Mouse (Mus musculus) limb, embryonic 14.5 days (tissue): Measurements from ENCODE around the gene Ushbp1. TPM values are rescaled to one million over a fixed set of nuclear protein-coding genes. Genes with fewer than 3 reads are reported as not detected.
A peak's percentile ranks its signal among the peaks of the same experiment; 100 is the strongest.

Experiments
- ATAC-seq: fragments of 200-750 bp; cut with Nextera tagmentation; 2 replicates; pipeline ENCODE4 v1.8.0; 2017; ENCODE audit warnings: low read depth, moderate number of reproducible peaks, moderate TSS enrichment; ENCODE audit not compliant: low FRiP score
- DNase-seq: peaks from one replicate; pipeline ENCODE4 v3.0.0-alpha.2; 2015; ENCODE audit warnings: low spot score
- H3K27ac ChIP-seq: fragments of 300-500 bp; sonication (generic); replicated peaks from 2 replicates; pipeline ENCODE4 v1.5.1; 2014; ENCODE audit warnings: low read depth, mild to moderate bottlenecking, low read length, moderate library complexity, mixed read lengths
- H3K27me3 ChIP-seq: fragments of 300-500 bp; sonication (generic); 2 replicates; pipeline ENCODE4 v1.6.1; 2014; ENCODE audit warnings: low read length, mixed read lengths; ENCODE audit not compliant: control insufficient read depth, insufficient read depth
- H3K36me3 ChIP-seq: fragments of 300-500 bp; sonication (generic); 2 replicates; pipeline ENCODE4 v1.6.1; 2014; ENCODE audit warnings: mild to moderate bottlenecking, low read length, moderate library complexity, mixed read lengths; ENCODE audit not compliant: control insufficient read depth, insufficient read depth
- H3K4me1 ChIP-seq: fragments of 300-500 bp; sonication (generic); 2 replicates; pipeline ENCODE4 v1.6.1; 2014; ENCODE audit warnings: antibody characterized with exemption, low read length, mixed read lengths; ENCODE audit not compliant: control insufficient read depth, insufficient read depth
- H3K4me2 ChIP-seq: fragments of 300-500 bp; sonication (generic); replicated peaks from 2 replicates; pipeline ENCODE4 v1.6.1; 2014; ENCODE audit warnings: low read depth, mild to moderate bottlenecking, low read length, moderate library complexity; ENCODE audit not compliant: severe bottlenecking
- H3K4me3 ChIP-seq: fragments of 300-500 bp; sonication (generic); replicated peaks from 2 replicates; pipeline ENCODE4 v1.5.1; 2014; ENCODE audit warnings: low read length
- H3K9ac ChIP-seq: fragments of 300-500 bp; sonication (generic); 2 replicates; pipeline ENCODE4 v1.6.1; 2014; ENCODE audit warnings: mild to moderate bottlenecking, low read depth, low read length, moderate library complexity; ENCODE audit not compliant: severe bottlenecking
- H3K9me3 ChIP-seq: fragments of 300-500 bp; sonication (generic); 2 replicates; pipeline ENCODE4 v1.6.1; 2016; ENCODE audit warnings: low read length; ENCODE audit not compliant: control insufficient read depth
- POLR2A ChIP-seq: fragments of 200-500 bp; IDR thresholded peaks from 2 replicates; pipeline ENCODE4 v1.8.0; 2012; ENCODE audit warnings: inconsistent platforms, mild to moderate bottlenecking, moderate library complexity, borderline replicate concordance; ENCODE audit not compliant: insufficient read depth, insufficient read length; ENCODE audit errors: extremely low read depth
- WGBS: fragments of 180-500 bp; shearing (Covaris S2); extraction: QIAGEN DNeasy Blood & Tissue Kit; methylation state at CpG from one replicate; pipeline ENCODE4 v1.1.7; 2014; 5-methylcytosine and 5-hydroxymethylcytosine counted together
- polyA plus RNA-seq, 2 experiments: library from polyadenylated mRNA; depleted of rRNA in 1 of 2; stranded (reverse) in 1 of 2; unstranded in 1 of 2; fragments of >200 nt; fragmentation: Nextera tagmentation in 1 of 2; extraction: Ambion mirVana in 1 of 2; gene quantifications; 2 replicates each; pipeline versions ENCODE4 v1.2.1 to v1.2.3; 2012 to 2014

Ushbp1 gene
- polyA plus RNA-seq, 2 experiments: 7.6 to 15.7 TPM

DNA sequence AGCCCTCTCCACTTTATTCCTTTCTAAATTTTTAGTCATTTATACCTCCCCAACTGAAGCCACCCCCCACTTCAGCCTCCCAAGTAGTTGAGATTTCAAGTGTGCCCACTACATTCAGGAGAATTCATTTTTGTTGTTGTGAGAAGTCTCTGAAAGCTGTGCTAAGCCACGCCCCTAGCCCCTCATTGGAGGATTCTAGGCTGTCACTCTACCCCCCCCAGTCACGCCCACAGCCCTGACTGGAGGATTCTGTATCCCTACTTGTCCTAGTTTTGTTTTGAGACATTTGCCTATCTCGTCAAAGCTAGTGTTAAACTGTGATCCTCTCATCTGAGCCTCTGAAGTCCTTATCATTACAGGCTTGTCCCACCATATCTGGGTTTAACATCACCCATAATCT is 2.7 kb downstream of the Ushbp1 start:
- H3K4me1 ChIP-seq: peaks cover 5% of the 10 kb centered on the region; the same call in 1 of the 2 replicates
- 9% methylated on average over 3 of the region's 3 CpGs for WGBS
- H3K9me3 ChIP-seq: no peaks in the 10 kb centered on the region
- H3K4me3 ChIP-seq: no peak overlapping the region
- TF ChIP-seq POLR2A: no peak
- no peaks in the 10 kb centered on the region for H3K36me3 ChIP-seq
- no peak overlapping the region for H3K9ac ChIP-seq
- peak; percentile 57 for DNase-seq
- no peak for ATAC-seq
- H3K27me3 ChIP-seq: no peaks in the 10 kb centered on the region
- 0 out of 2 replicates have a peak overlapping the region, but pooled peaks have one; percentile 15 for H3K4me2 ChIP-seq
- no peak overlapping the region for H3K27ac ChIP-seq

DNA sequence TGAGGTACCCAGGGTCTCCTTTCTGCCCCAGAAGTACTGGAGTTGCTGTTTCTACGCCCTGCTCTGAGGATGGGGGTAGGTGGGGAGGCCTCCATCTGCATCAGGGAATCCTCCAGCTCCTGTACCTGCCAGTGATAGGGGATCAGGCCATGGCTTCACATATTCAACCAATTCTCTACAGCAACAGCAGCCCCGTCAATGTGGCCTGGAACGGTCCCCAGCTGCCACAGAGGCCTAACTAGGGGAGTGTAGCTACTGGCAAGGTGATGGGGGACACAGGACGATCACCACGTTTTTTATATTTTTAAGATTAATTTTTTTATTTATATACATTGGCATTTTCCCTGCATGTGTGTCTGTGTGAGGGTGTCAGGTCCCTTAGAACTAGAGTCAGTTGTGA is 3.2 kb downstream of the Ushbp1 start:
- Histone ChIP-seq H3K9me3 (no peaks in the 10 kb centered on the region), H3K27ac (no peak overlapping the region)
- 78% methylated on average over 5 of the region's 5 CpGs for WGBS

DNA sequence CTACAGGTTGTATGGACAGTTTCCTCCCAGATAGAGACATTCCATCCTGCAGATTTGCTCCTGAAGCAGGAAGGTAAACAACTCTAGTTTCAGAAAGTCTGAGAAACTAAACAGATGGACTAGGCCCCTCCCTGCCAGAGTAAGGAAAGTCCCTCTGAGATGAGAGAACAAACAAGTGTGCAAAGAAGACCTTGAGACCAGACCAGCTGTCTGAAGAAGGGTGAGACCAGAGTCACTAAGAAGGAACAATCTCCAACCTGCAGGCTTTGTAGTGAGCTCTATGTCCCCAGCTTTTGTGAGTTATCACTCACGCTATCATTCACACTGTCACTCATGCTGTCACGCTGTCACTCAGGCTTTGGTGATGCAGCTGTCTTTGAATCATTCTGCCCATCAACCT is 3.9 kb downstream of the Ushbp1 start:
- H3K4me2 ChIP-seq: no peak overlapping the region
- H3K4me3 ChIP-seq: no peak overlapping the region

More for the DNA sequence above, 3.2 kb downstream of the Ushbp1 start:
- H3K4me2 ChIP-seq: no peak overlapping the region
- no peak for TF ChIP-seq POLR2A
- ATAC-seq (no peak), DNase-seq (no peak)
- no peak overlapping the region for H3K9ac ChIP-seq
- peaks cover 2% of the 10 kb centered on the region; the same call in 1 of the 2 replicates for H3K4me1 ChIP-seq
- no peak overlapping the region for H3K4me3 ChIP-seq
- no peaks in the 10 kb centered on the region for H3K27me3 ChIP-seq
- no peaks in the 10 kb centered on the region for H3K36me3 ChIP-seq

DNA sequence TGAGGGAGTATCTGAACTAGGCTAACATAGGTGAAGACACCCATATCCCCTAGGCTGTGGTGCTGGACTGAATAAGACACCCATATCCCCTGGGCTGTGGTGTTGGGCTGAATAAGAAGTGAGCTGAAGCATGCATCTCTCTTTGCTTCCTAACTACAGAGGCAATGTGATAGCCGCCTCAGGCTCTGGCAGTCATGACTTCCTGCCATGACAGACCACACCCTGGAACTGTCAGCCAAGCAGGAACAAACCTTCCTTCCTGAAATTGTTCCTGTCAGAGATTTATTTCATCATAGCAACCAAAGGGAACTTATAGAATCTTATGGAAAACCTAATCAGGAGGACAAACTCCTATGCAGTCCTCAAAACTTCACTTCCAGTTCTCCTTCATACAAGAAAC is 7.3 kb downstream of the Ushbp1 start:
- H3K4me2 ChIP-seq: no peak overlapping the region
- no peak for TF ChIP-seq POLR2A
- 88% methylated on average over 1 of the region's 1 CpGs for WGBS

More for the DNA sequence above, 3.9 kb downstream of the Ushbp1 start:
- ATAC-seq (no peak), DNase-seq (no peak)
- WGBS: 86% methylated on average over 2 of the region's 2 CpGs
- Histone ChIP-seq H3K36me3 (no peaks in the 10 kb centered on the region), H3K9ac (no peak overlapping the region), H3K27me3 (no peaks in the 10 kb centered on the region), H3K27ac (no peak overlapping the region), H3K4me1 (no peaks in the 10 kb centered on the region), H3K9me3 (no peaks in the 10 kb centered on the region)
- no peak for TF ChIP-seq POLR2A

DNA sequence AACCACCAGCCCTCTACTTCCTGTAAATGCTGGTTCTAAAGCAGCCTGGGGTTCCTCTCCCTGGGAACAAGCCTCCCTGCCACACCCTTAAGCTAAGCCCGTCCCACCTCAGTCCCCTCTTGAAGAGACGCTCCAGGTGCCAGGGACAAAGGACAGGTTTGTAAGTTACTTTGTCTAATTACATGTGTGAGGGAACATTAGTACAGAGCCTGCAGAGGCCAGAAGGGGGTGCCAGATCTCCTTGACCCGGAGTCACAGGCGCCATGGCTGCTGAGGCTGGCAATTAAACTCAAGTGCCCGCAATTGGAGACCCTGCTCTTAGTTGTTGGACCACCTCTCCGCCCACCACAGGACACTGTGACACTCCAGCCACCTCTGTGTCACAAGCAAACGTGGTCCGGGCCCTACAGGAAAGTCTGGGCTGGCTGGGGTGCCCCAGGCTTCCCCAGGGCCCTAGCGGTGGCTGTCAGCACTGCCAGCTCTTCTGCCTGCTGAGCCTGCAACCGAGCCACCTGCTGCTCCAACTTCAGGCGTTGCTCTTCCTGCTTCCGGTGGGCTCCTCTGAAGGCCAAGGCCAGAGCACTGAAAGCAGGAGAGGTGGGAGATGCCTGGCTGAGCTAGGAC is 10.3 kb downstream of the Ushbp1 start:
- H3K4me2 ChIP-seq: no peak overlapping the region
- no peak overlapping the region for H3K4me3 ChIP-seq
- no peaks in the 10 kb centered on the region for H3K9me3 ChIP-seq
- DNase-seq (no peak), ATAC-seq (no peak)
- no peak overlapping the region for H3K9ac ChIP-seq
- no peak overlapping the region for H3K27ac ChIP-seq
- no peaks in the 10 kb centered on the region for H3K27me3 ChIP-seq
- WGBS: 67% methylated on average over 12 of the region's 12 CpGs
- peaks cover 10% of the 10 kb centered on the region for H3K4me1 ChIP-seq
- TF ChIP-seq POLR2A: no peak
- H3K36me3 ChIP-seq: no peaks in the 10 kb centered on the region

More for the DNA sequence above, 7.3 kb downstream of the Ushbp1 start:
- no peaks in the 10 kb centered on the region for H3K9me3 ChIP-seq
- DNase-seq: no peak
- H3K4me1 ChIP-seq: no peaks in the 10 kb centered on the region
- no peaks in the 10 kb centered on the region for H3K27me3 ChIP-seq
- no peak overlapping the region for H3K4me3 ChIP-seq
- ATAC-seq: no peak
- H3K27ac ChIP-seq: no peak overlapping the region
- no peaks in the 10 kb centered on the region for H3K36me3 ChIP-seq
- no peak overlapping the region for H3K9ac ChIP-seq
